8 mouse cellular contexts compared by ENCODE assay signal in the genomic region with DNA sequence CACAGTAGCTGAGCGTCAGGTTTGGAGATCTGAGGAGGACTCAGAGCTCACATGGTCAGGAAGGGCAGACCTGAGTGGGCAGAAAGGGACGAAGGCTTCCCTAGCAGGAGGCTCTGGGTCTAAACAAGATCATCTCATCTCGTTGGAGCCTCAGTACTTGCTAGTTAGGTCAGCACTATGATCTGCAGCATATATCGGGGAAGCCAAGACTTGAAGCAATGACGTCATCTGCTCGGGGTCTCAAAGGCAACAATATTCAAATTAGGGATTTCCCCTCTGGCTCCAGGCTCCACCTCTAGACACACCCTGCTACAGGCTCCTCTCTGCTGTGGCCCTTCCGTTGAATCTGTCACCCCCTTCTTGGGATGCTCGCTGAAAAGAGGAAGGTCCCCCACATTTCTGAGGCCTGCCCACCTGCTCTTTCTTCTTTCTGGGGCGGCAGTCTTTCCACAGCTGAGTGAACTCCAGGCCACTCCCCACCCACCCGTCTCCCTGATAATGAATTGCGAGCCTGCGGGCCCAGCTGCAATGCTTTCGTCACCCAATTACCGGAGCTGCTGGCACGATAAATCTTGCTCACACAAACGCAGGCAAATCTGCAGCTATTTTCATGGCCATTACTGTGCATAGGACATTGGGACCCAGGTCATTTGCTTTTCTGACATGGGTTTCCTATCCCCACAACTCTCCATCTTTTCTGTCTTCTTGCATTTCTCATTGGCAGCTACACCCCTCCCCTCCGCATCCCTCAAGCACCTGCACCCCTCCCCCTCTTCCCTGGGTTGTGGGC. TPM values are rescaled to one million over a fixed set of nuclear protein-coding genes. Genes with fewer than 3 reads are reported as not detected.
DNase-seq lines count a peak whose midpoint lies in the region.

No protein-coding gene starts in this region.

- H3K4me1 ChIP-seq in hindbrain, embryonic 10.5 days (replicated peaks), result peaks cover 20% of the 10 kb centered on the region
- H3K4me1 ChIP-seq in midbrain, embryonic 10.5 days, result peaks cover 18% of the 10 kb centered on the region

- peak; percentile 2 for DNase-seq in cerebellum, adult 9-11 months
- no peak for DNase-seq in cerebellum, adult 11 months
- DNase-seq in right cerebral cortex, postnatal 10 days (ENCODE audit: low spot score in 2 of 2), result peak; percentile 42 to 44
- DNase-seq in right cerebral cortex, postnatal 36 days (ENCODE audit: low spot score in 2 of 2), result no peak
- DNase-seq in hindbrain, embryonic 10.5 days (ENCODE audit: low spot score), result peak; percentile 34
- peak; percentile 35 for DNase-seq in midbrain, embryonic 10.5 days (ENCODE audit: low spot score)
- peak; percentile 91 for DNase-seq in splenic B cell, adult 2 months (ENCODE audit: low read depth, low spot score)
- no peak for DNase-seq in ovary, postnatal 36 days (ENCODE audit: low spot score)

- peak overlapping the region; percentile 42 for H3K4me3 ChIP-seq in hindbrain, embryonic 10.5 days
- H3K4me3 ChIP-seq in midbrain, embryonic 10.5 days, result peak overlapping the region; percentile 43

- peak overlapping the region; percentile 59 for H3K27ac ChIP-seq in hindbrain, embryonic 10.5 days
- H3K27ac ChIP-seq in midbrain, embryonic 10.5 days (replicated peaks), result peak overlapping the region; percentile 52; the same call in 1 of the 2 replicates

- no peaks in the 10 kb centered on the region for H3K9me3 ChIP-seq in hindbrain, embryonic 10.5 days
- H3K9me3 ChIP-seq in midbrain, embryonic 10.5 days (replicated peaks), result no peaks in the 10 kb centered on the region

- 16% methylated on average over 17 of the region's 17 CpGs for WGBS in hindbrain, embryonic 10.5 days
- 16% methylated on average over 17 of the region's 17 CpGs for WGBS in midbrain, embryonic 10.5 days

- no peaks in the 10 kb centered on the region for H3K36me3 ChIP-seq in hindbrain, embryonic 10.5 days
- no peaks in the 10 kb centered on the region for H3K36me3 ChIP-seq in midbrain, embryonic 10.5 days
- no peaks in the 10 kb centered on the region for H3K36me3 ChIP-seq in splenic B cell, adult 2 months (ENCODE audit: control insufficient read depth, insufficient read depth, low read length, poor library complexity, severe bottlenecking)

- peaks cover 34% of the 10 kb centered on the region for H3K27me3 ChIP-seq in hindbrain, embryonic 10.5 days (ENCODE audit: insufficient read depth, poor library complexity, severe bottlenecking)
- peaks cover 34% of the 10 kb centered on the region for H3K27me3 ChIP-seq in midbrain, embryonic 10.5 days (ENCODE audit: low read depth, poor library complexity, severe bottlenecking)
- no peaks in the 10 kb centered on the region for H3K27me3 ChIP-seq in splenic B cell, adult 2 months (ENCODE audit: control insufficient read depth, insufficient read depth, low read length, poor library complexity, severe bottlenecking)

RNA-seq across cellular contexts. Expression of gene Olfr521, which starts 32.1 kb away (rescaled TPM):
- polyA plus RNA-seq in hindbrain, embryonic 10.5 days (2016; fragmentation: Nextera tagmentation; extraction: Ambion mirVana), result not detected in 2 replicates
- not detected in 2 replicates for polyA plus RNA-seq in midbrain, embryonic 10.5 days (2016; fragmentation: Nextera tagmentation; extraction: Ambion mirVana)

RNA-seq across cellular contexts. Expression of gene Neu3, which starts 32.8 kb away (rescaled TPM):
- 1.9 and 2.1 TPM in 2 replicates for polyA plus RNA-seq in hindbrain, embryonic 10.5 days (2016; fragmentation: Nextera tagmentation; extraction: Ambion mirVana)
- polyA plus RNA-seq in midbrain, embryonic 10.5 days (2016; fragmentation: Nextera tagmentation; extraction: Ambion mirVana), result 2.5 TPM in 2 replicates

Comparison
In these comparisons a context has a peak if more than half of its experiments do, and no peak if none do; other contexts are left out.
1. DNase-seq: peak in cerebellum, adult 9-11 months (single experiment), right cerebral cortex, postnatal 10 days (2 of 2), hindbrain, embryonic 10.5 days (single experiment), midbrain, embryonic 10.5 days (single experiment) and splenic B cell, adult 2 months (single experiment); none in cerebellum, adult 11 months (single experiment), right cerebral cortex, postnatal 36 days (0 of 2) and ovary, postnatal 36 days (single experiment).